Mouse (Mus musculus): ENCODE results near the gene Aldh3b1. TPM values are rescaled to one million over a fixed set of nuclear protein-coding genes. Genes with fewer than 3 reads are reported as not detected.
A peak's percentile ranks its signal among the peaks of the same experiment; 100 is the strongest.
"Not testable (repeated sequence)": the region's sequence is repeated elsewhere in the genome, so short reads cannot be mapped to it uniquely, and the experiment has no call there.

The Aldh3b1 gene
- not detected in 2 replicates for polyA plus RNA-seq (2012)

DNA sequence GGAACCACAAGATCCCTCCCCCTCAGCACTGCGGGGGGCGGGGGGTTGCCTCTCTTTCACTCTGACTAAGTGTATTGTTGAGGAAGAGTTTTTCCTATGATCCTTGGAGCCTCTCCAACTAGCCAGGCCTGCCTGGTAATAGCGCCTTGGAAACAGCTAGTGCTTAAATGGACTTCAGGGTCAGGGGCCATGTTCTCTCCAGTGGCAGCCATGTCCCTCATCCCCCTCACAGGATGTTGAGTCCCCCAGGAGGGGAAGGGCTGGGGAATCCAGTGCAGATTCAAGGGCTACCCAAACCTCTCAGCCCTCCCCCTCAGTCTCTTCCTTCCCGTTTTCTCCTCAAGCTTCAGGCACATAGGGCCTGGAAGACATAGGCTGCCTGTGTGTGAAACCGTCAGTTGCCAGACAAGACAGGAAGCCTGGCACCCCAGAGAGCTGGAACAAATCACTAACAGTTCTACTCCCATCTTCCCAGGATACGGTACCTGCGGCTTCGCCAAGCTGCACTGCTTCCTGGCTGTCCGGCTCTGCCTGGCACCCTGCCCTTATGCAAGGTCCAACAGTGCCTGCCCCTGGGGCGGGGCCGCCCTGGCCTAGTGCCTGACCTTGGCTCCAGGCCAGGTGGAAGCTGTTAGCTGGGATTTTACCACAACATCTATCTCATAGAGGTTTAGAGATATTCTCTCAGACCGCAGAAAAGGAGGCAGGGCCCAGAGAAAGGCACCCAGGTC, at the start of gene Aldh3b1:
Gene Aldh3b1 (minus strand): TSS at position 598 of the 731 bp plus-strand sequence.
- Histone ChIP-seq H3K9me3 (ENCODE audit: control insufficient read depth, low read length) (no peaks in the 10 kb centered on the region), H3K27me3 (ENCODE audit: control insufficient read depth) (peaks cover 6% of the 10 kb centered on the region), H3K36me3 (ENCODE audit: control insufficient read depth) (no peaks in the 10 kb centered on the region), H3K4me1 (ENCODE audit: control insufficient read depth) (peaks cover 12% of the 10 kb centered on the region), H3K4me3 (replicated peaks) (no peak within 1 kb of the TSS)
- no peak for TF ChIP-seq GATA1 (IDR thresholded peaks at IDR 0.05; ENCODE audit: low read length)
- no peak for TF ChIP-seq TAL1 (IDR thresholded peaks at IDR 0.05; ENCODE audit: low read length)

DNA sequence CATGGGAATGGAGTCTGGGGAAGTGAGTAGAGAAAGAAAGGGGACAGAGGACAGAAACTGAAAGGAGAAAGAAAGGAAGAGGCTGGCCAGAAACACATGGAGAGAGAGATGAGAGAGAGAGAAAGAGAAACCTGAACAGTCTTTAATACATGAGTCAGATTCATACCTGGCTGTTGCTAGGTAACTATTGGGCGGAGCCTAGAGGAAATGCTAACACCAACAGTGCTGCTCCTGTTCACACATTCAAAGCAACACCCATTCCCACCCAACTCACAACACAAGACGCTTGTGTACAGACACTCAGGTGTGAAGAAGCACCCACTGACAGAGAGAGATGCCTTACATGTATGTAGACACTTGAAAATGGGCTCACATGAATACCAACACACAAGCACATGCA, 46.3 kb upstream of the Aldh3b1 start:
- TF ChIP-seq GATA1 (IDR thresholded peaks at IDR 0.05; ENCODE audit: low read length) (no peak), TAL1 (IDR thresholded peaks at IDR 0.05; ENCODE audit: low read length) (no peak)
- Histone ChIP-seq H3K9me3 (ENCODE audit: control insufficient read depth, low read length) (no peaks in the 10 kb centered on the region), H3K27me3 (ENCODE audit: control insufficient read depth) (no peaks in the 10 kb centered on the region), H3K4me1 (ENCODE audit: control insufficient read depth) (peaks cover 26% of the 10 kb centered on the region), H3K4me3 (replicated peaks) (no peak overlapping the region), H3K36me3 (ENCODE audit: control insufficient read depth) (no peaks in the 10 kb centered on the region)

- H3K27me3 ChIP-seq (ENCODE audit: control insufficient read depth); H3K36me3 ChIP-seq (ENCODE audit: control insufficient read depth); H3K4me3 ChIP-seq (replicated peaks); H3K9me3 ChIP-seq (ENCODE audit: control insufficient read depth, low read length): not testable (repeated sequence)
- peaks cover 23% of the 10 kb centered on the region for H3K4me1 ChIP-seq (ENCODE audit: control insufficient read depth)
Observed at GRCm38 (mm10) chr19:3974608-3975007, 45.0 kb upstream of the Aldh3b1 start.

- Histone ChIP-seq H3K4me3 (replicated peaks) (peak within 1 kb of the TSS; percentile 16), H3K27me3 (ENCODE audit: control insufficient read depth) (peaks cover 4% of the 10 kb centered on the region)
Observed at GRCm38 (mm10) chr19:3972229-3972628, 42.6 kb upstream of the Aldh3b1 start, which contains the start of gene Aldh3b2. Aldh3b2 (plus strand) TSS chr19:3972328.

GRCm38 (mm10) chr19:3967258-3967657, 37.6 kb upstream of the Aldh3b1 start:
- TF ChIP-seq GATA1 (IDR thresholded peaks at IDR 0.05; ENCODE audit: low read length) (no peak), TAL1 (IDR thresholded peaks at IDR 0.05; ENCODE audit: low read length) (no peak)
- Histone ChIP-seq H3K4me3 (replicated peaks) (no peak overlapping the region), H3K27me3 (ENCODE audit: control insufficient read depth) (peaks cover 4% of the 10 kb centered on the region), H3K36me3 (ENCODE audit: control insufficient read depth) (no peaks in the 10 kb centered on the region), H3K4me1 (ENCODE audit: control insufficient read depth) (peaks cover 15% of the 10 kb centered on the region), H3K9me3 (ENCODE audit: control insufficient read depth, low read length) (no peaks in the 10 kb centered on the region)

More at GRCm38 (mm10) chr19:3972229-3972628, 42.6 kb upstream of the Aldh3b1 start, which contains the start of gene Aldh3b2:
- H3K4me1 ChIP-seq (ENCODE audit: control insufficient read depth), result peaks cover 27% of the 10 kb centered on the region
- TF ChIP-seq TAL1 (IDR thresholded peaks at IDR 0.05; ENCODE audit: low read length) (no peak), GATA1 (IDR thresholded peaks at IDR 0.05; ENCODE audit: low read length) (no peak)
- no peaks in the 10 kb centered on the region for H3K9me3 ChIP-seq (ENCODE audit: control insufficient read depth, low read length)
- H3K36me3 ChIP-seq (ENCODE audit: control insufficient read depth), result no peaks in the 10 kb centered on the region

DNA sequence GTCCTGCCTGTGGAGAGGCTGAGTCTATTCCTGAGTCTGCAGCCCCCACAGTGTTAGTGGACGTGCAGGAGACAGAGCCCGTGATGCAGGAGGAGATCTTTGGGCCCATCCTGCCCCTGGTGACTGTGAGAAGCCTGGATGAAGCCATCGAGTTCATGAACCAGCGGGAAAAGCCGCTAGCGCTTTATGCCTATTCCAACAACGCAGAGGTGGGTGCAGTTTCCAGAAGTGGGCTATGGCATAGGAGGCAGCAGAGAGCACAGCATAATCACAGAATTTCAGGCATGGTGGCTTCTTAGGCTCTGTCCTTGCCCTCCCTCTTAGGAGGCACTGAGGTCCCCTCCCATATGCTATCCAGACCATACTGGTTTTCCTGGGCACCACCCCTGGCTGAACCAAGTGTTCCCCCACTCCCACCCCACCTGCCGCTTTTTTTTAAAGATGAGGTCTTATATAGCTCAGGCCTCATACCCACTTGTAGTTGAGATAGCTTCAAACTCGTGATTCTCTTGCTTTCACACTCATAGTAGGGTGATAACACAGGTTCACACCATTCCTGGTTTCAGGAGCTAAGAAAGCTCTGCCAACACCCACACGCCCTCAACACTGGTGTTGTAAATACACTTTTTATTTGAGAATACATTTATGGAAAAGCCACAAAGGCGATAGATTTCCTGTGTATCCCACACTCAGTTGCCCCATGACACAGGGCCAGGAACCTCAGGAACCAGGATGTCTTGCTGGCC, 36.9 kb upstream of the Aldh3b1 start:
- TF ChIP-seq GATA1 (IDR thresholded peaks at IDR 0.05; ENCODE audit: low read length), result no peak
- TF ChIP-seq TAL1 (IDR thresholded peaks at IDR 0.05; ENCODE audit: low read length), result no peak
- Histone ChIP-seq H3K4me1 (ENCODE audit: control insufficient read depth) (peaks cover 8% of the 10 kb centered on the region), H3K27me3 (ENCODE audit: control insufficient read depth) (peaks cover 4% of the 10 kb centered on the region), H3K9me3 (ENCODE audit: control insufficient read depth, low read length) (no peaks in the 10 kb centered on the region), H3K4me3 (replicated peaks) (no peak overlapping the region), H3K36me3 (ENCODE audit: control insufficient read depth) (no peaks in the 10 kb centered on the region)

GRCm38 (mm10) chr19:3964030-3964429, 34.4 kb upstream of the Aldh3b1 start:
- Histone ChIP-seq H3K4me3 (replicated peaks) (no peak overlapping the region), H3K4me1 (ENCODE audit: control insufficient read depth) (peaks cover 5% of the 10 kb centered on the region), H3K36me3 (ENCODE audit: control insufficient read depth) (no peaks in the 10 kb centered on the region), H3K9me3 (ENCODE audit: control insufficient read depth, low read length) (no peaks in the 10 kb centered on the region), H3K27me3 (ENCODE audit: control insufficient read depth) (no peaks in the 10 kb centered on the region; the same call in 1 of the 2 replicates)
- TF ChIP-seq TAL1 (IDR thresholded peaks at IDR 0.05; ENCODE audit: low read length) (no peak), GATA1 (IDR thresholded peaks at IDR 0.05; ENCODE audit: low read length) (no peak)

DNA sequence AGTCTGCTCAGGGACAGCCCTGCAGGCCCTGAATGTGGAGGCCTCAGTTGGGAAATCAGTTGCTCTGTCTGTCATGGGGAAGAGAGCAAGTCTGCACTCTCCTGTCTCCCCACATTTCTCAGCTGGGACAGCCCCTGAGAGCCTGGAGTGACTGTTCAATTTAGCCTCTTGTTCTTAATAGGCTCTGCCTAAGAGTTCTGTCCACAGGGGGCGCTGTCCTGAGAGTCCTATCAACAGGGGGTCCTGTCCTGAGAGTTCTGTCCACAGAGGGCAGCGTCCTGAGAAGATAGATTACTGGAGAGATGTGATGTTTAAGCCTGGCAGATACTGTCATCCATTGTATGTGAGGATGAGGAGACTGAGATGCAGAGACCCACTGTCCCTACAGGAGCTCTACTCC, 32.9 kb upstream of the Aldh3b1 start:
- no peak for TF ChIP-seq TAL1 (IDR thresholded peaks at IDR 0.05; ENCODE audit: low read length)
- TF ChIP-seq GATA1 (IDR thresholded peaks at IDR 0.05; ENCODE audit: low read length), result no peak
- Histone ChIP-seq H3K4me1 (ENCODE audit: control insufficient read depth) (peaks cover 3% of the 10 kb centered on the region), H3K27me3 (ENCODE audit: control insufficient read depth) (no peaks in the 10 kb centered on the region; the same call in 1 of the 2 replicates), H3K4me3 (replicated peaks) (no peak overlapping the region), H3K9me3 (ENCODE audit: control insufficient read depth, low read length) (no peaks in the 10 kb centered on the region), H3K36me3 (ENCODE audit: control insufficient read depth) (no peaks in the 10 kb centered on the region)

DNA sequence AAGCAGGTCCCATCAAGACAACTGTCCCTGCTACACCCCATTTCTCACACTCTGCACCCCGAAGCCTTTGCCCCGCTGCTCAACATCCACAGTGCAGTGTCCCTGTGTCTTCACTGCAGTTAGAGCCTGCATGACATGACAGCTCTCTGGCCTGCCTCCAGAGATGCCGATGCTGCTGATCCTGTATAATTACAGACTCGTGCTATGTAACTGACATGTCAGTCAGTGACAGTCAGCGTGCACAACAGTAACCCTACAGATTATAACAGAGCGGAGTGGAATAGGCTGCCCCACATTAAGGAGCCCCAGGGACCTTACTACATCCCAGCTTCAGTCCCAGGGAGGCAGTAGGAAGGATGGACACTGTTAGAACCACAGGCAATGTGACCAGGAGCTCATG, 32.2 kb upstream of the Aldh3b1 start:
- H3K4me1 ChIP-seq (ENCODE audit: control insufficient read depth); H3K9me3 ChIP-seq (ENCODE audit: control insufficient read depth, low read length); H3K27me3 ChIP-seq (ENCODE audit: control insufficient read depth); H3K4me3 ChIP-seq (replicated peaks); H3K36me3 ChIP-seq (ENCODE audit: control insufficient read depth): not testable (repeated sequence)

Data from erythroblast, embryonic 14.5 days (primary cell).